Mouse (Mus musculus) kidney, adult 2 months (tissue): ENCODE results near the gene Gstp2.

ENCODE experiments used
- CTCF ChIP-seq: fragments of 200-500 bp; conservative IDR thresholded peaks from 2 replicates; pipeline ENCODE4 v1.5.1; 2011; ENCODE audit warnings: low read depth, mild to moderate bottlenecking, control low read depth, low read length, moderate library complexity, mixed read lengths; ENCODE audit not compliant: insufficient read depth, insufficient read length
- POLR2A ChIP-seq: fragments of 200-500 bp; IDR thresholded peaks from one replicate; pipeline ENCODE4 v1.6.1; 2011; ENCODE audit warnings: low read depth, low read length, control low read depth

- TF ChIP-seq CTCF (no peak), POLR2A (no peak)
Observed at GRCm38 (mm10) chr19:3992416-3992815, 53.4 kb downstream of the Gstp2 start, which contains the start of gene Tbx10.
